Mouse (Mus musculus) skeletal muscle tissue, postnatal 0 days (tissue): Measurements from ENCODE around the gene Aaas. TPM values are rescaled to one million over a fixed set of nuclear protein-coding genes. Genes with fewer than 3 reads are reported as not detected.

Source experiments
- polyA plus RNA-seq: library from polyadenylated mRNA; unstranded; fragments of >200 nt; fragmentation: Nextera tagmentation; extraction: Ambion mirVana; gene quantifications from 2 replicates; pipeline ENCODE4 v1.2.1, GENCODE M21; 2015

Gene Aaas
- polyA plus RNA-seq: 11.4 and 14.4 TPM in 2 replicates

DNA sequence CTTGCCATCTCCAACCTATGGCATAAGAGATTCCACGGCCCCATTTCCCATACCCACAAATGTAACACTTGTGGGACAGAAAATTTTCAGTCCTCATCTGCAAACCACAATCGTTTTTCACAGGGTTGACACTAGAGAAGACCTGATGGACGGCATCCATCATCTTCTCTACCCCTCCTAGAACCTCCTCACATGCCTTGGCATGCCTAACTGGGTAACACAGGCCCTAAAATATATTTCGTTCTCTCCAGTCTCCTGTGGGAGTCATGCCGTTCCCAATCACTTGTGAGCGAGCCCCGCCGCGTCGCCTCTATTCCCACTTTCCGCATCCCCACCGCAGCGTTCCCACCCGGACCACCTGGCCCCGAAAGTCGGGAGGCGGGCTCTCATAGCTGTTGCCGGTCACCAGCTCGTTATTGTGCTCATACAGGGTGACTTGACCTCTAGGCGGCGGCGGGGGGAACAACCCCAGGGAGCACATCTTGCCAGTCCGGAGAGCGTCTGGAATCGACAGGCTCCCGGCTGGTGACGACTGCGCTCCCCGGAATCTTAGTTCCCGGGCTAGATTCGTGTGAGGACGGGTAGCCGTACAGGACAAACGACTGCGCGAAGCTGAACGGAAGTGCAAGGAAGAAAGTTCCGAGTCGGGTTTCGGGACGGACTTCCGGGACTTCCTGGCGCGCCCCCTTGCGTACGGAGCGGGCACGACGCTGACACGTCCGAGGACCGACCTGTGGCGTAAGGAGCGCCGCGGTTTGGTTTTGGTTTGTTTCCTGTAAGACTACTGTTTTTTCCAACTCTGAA, at the start of gene Aaas:
Gene Aaas (minus strand): TSS at position 634 of the 804 bp plus-strand sequence.

GRCm38 (mm10) chr15:102366733-102367344, 16.3 kb upstream of the Aaas start, which contains the start of gene Sp7:
Gene Sp7 (minus strand): TSS chr15:102367182.

GRCm38 (mm10) chr15:102331610-102332015, 19.0 kb downstream of the Aaas start, which contains the start of gene Myg1:
Gene Myg1 (plus strand): TSS chr15:102331709.

DNA sequence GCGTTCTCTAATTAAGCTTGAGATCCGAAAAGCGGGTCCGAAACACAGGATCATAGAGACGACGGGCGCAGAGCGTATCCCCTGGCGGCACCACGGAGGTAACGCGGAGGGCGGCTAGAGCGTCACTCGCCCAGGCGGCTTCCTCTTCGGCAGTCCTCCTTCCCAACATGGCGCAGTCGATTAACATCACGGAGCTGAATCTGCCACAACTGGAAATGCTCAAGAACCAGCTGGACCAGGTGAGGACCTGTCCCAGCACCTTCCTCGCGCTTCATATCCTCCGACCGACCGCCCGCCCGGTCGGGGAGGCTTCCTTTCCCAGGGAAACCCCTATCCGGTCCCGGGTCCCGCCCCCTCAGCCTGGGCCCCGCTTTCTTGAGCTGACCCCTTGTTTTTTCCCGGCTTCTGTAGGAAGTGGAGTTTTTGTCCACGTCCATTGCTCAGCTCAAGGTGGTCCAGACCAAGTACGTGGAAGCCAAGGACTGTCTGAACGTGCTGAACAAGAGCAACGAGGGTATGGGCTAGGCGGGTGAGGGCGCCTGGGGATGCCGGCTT, 24.5 kb downstream of the Aaas start, which contains the start of gene Pfdn5:
Gene Pfdn5 (plus strand): TSS at position 95 of the 555 bp plus-strand sequence.

DNA sequence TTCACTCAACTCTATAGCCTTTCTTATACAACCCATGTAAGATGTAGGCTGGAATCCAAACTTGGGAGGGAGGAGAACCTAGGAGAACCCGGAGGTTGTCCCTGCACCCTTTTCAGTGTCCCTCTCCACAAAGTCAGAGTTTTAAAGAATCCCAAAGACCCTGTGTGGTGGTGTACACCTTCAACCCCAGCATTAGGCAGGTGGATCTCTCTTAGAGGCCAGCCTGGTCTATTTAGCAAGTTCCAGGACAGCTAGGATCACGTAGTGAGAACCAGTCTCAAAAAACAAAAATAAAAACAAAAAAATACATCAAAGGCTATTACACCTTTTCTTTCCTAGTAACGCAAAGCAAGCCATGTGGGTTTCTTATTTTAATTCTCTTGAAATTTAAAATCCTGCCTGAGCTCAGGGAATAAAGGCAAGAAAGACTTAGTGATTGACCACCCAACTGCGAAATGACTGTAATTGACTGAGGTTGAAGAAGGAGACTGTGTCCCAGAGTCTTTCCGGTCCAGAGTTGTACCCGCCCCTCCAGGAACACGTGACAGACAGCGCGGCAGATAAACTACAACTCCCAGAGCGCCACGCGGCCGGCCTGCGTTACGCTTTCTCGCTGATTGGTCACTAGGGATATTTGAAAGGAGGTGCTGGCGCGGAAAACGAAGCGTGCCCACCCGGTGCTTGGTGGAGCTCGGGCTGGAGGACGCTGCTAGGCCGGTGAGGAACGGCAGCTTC, 54.8 kb downstream of the Aaas start, which contains the start of gene Espl1:
Gene Espl1 (plus strand): TSS at position 634 of the 735 bp plus-strand sequence.

Other genes with a start within 250 kb of the Aaas start
- gene Spryd3, start 214.5 kb downstream of the Aaas start, polyA plus RNA-seq: 11.7 and 13.3 TPM in 2 replicates
- gene Igfbp6, start 206.4 kb downstream of the Aaas start, polyA plus RNA-seq: 60.7 and 79.8 TPM in 2 replicates
- gene Soat2, start 200.2 kb downstream of the Aaas start, polyA plus RNA-seq: 0.14 and 0.22 TPM in 2 replicates
- gene Zfp740, start 147.5 kb downstream of the Aaas start, polyA plus RNA-seq: 25.8 and 26.2 TPM in 2 replicates
- gene Csad, start 146.0 kb downstream of the Aaas start, polyA plus RNA-seq: 37.1 and 53.2 TPM in 2 replicates
- 1.8 and 2.2 TPM in 2 replicates for gene Itgb7, start 118.8 kb downstream of the Aaas start, polyA plus RNA-seq
- 8.4 and 11.5 TPM in 2 replicates for gene Rarg, start 93.3 kb downstream of the Aaas start, polyA plus RNA-seq
- 0.06 TPM in 1 of 2 replicates, not detected in the other for gene Gm9918, start 80.2 kb downstream of the Aaas start, polyA plus RNA-seq
- 30.0 and 37.6 TPM in 2 replicates for gene Mfsd5, start 71.3 kb downstream of the Aaas start, polyA plus RNA-seq
- gene Espl1, start 54.5 kb downstream of the Aaas start, polyA plus RNA-seq: 2.5 and 3.5 TPM in 2 replicates
- gene Pfdn5, start 24.7 kb downstream of the Aaas start, polyA plus RNA-seq: 270 and 314 TPM in 2 replicates
- gene Myg1, start 19.1 kb downstream of the Aaas start, polyA plus RNA-seq: 30.0 and 30.5 TPM in 2 replicates
- 0.13 and 0.35 TPM in 2 replicates for gene Sp7, start 16.4 kb upstream of the Aaas start, polyA plus RNA-seq
- 3.3 and 4.0 TPM in 2 replicates for gene Sp1, start 55.4 kb upstream of the Aaas start, polyA plus RNA-seq
- gene Amhr2, start 94.6 kb upstream of the Aaas start, polyA plus RNA-seq: 7.8 and 9.7 TPM in 2 replicates
- gene Prr13, start 108.3 kb upstream of the Aaas start, polyA plus RNA-seq: 36.5 and 44.9 TPM in 2 replicates
- gene Pcbp2, start 119.8 kb upstream of the Aaas start, polyA plus RNA-seq: 105 and 113 TPM in 2 replicates
- gene Gm10337, start 153.0 kb upstream of the Aaas start, polyA plus RNA-seq: 1.8 TPM in 1 of 2 replicates, not detected in the other
- gene Map3k12, start 166.3 kb upstream of the Aaas start, polyA plus RNA-seq: 4.0 and 4.2 TPM in 2 replicates
- gene Tarbp2, start 167.4 kb upstream of the Aaas start, polyA plus RNA-seq: 62.3 and 70.0 TPM in 2 replicates
- 0.94 and 1.3 TPM in 2 replicates for gene Npff, start 174.2 kb upstream of the Aaas start, polyA plus RNA-seq